Comparison of ENCODE assay signal across 14 mouse cellular contexts in the genomic region with DNA sequence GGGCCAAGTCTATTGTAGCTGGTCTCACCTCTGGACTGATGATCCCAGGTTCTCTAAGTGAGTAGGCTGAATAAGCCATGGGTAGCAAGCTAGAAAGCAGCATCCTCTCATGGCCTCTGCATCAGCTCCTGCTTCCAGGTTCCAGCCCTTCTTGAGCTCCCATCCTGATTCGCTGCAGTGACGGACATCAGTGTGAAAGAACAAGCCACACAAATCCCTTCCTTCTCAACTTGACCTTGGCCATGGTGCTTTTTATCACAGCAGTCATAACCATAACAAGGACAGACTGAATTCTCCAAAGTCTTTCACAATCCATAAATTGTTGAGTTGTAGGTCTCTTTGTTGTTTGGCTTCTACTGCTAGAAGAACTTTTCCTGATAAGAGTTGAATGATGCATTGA. TPM values are rescaled to one million over a fixed set of nuclear protein-coding genes. Genes with fewer than 3 reads are reported as not detected.
DNase-seq lines count a peak whose midpoint lies in the region.
"Had no signal": no experiment of that assay in that cellular context is flagged by ENCODE, and none has a peak within 500 bp of the region (broad histone marks: within the 10 kb centered on the region; RNA-seq: fewer than 3 reads in every experiment).

No protein-coding gene starts in this region.

- peak; percentile 23 to 80 for DNase-seq in adrenal gland, adult (ENCODE audit: inconsistent age in 2 of 2, low spot score in 1 of 2)
- DNase-seq in adrenal gland, postnatal 4 days (ENCODE audit: low spot score in 2 of 2) = no peak
- DNase-seq in adrenal gland, adult 8-10 months = peak; percentile 40
- DNase-seq in adrenal gland, adult 18-20 months (ENCODE audit: low spot score in 2 of 2) = no peak
- peak; percentile 28 for DNase-seq in adrenal gland, postnatal 10 days
- no peak for DNase-seq in kidney, postnatal 4 days
- DNase-seq: B cell, adult 2 months; cerebellum, adult 11-12 months; cerebellum, adult 2 months; cerebellum, adult 9-10 months; cerebellum, postnatal 10 days; cerebellum, postnatal 25 days; forebrain, postnatal 0 days had no signal

RNA-seq across cellular contexts. Expression of gene Lrrk2, which starts 20.9 kb away (rescaled TPM):
- 10 to 100 TPM; 25.8 to 26.7 TPM for total RNA-seq in adrenal gland, postnatal 4 days (2021)
- 10 to 100 TPM; 16.4 to 99.1 (median 40.1) TPM for total RNA-seq in adrenal gland, adult 8-10 months (2022)
- 10 to 100 TPM in 1 of 2 experiments, 1 to 10 TPM in 1; 7.8 to 99.8 TPM for total RNA-seq in adrenal gland, adult 18-20 months (2021)
- total RNA-seq in adrenal gland, postnatal 10 days (2021) = 10 to 100 TPM; 19.0 to 19.7 TPM
- total RNA-seq: CH12.LX had no signal

Comparison
In these comparisons a context has a peak if more than half of its experiments do, and no peak if none do; other contexts are left out.
1. DNase-seq: peak in adrenal gland, adult (2 of 2), adrenal gland, adult 8-10 months (single experiment) and adrenal gland, postnatal 10 days (single experiment); none in adrenal gland, postnatal 4 days (0 of 2), adrenal gland, adult 18-20 months (0 of 2) and kidney, postnatal 4 days (0 of 2).